Mouse (Mus musculus) duodenum, adult 2 months (tissue): ENCODE results near the gene Raly. TPM values are rescaled to one million over a fixed set of nuclear protein-coding genes. Genes with fewer than 3 reads are reported as not detected.

Experiments used
- polyA plus RNA-seq: library from polyadenylated mRNA; depleted of rRNA; stranded (reverse); fragments of >200 nt; gene quantifications from 2 replicates; pipeline ENCODE4 v1.2.3, GENCODE M21; 2012; ENCODE audit warnings: low replicate concordance; rRNA removed

Raly gene
- 161 and 261 TPM in 2 replicates for polyA plus RNA-seq

DNA sequence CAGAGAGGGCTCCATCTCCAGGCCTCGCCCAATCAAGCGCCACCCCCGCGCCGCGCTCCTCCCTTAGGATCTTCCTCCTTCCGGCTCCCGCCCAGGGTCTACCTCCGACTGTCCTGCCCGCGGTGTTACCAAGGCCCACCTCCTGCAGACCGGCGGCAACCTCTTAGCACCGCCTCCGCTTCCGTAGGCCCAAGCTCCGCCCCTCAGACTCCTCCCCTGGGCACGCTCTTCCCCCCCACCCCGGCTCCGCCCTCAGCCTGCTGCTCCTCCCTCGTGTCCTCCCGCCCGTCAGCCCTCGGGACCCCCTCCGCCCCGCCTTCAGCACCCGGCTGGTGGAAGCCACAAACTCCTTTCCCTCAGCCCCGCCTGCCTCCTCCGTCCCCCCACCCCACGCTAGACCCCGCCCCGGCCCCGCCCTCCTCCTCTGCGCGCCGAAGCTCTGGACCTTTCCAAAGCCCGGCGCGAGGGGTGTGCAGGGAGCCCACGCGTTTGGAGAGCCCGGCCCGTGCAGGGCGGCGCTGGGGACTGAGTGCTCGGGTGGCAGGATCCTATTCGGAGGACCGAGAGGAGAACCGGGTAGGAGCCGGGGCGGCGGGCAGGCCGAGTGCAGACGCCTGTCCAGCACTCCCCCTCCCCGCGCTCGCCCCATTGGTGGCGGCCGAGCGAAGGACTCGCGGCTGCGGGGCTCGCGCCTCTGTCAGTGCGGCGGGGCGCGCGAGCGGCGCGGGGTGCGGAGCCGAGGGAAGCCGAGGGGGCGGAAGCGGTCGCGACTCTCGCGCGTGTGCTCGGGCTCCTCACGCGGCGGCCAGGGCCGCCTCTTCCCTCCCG, at the start of gene Raly, which contains the start of gene a:
Raly (plus strand) TSS at position 441 of the 828 bp plus-strand sequence.
a (plus strand) TSS at position 747 of the 828 bp plus-strand sequence.

DNA sequence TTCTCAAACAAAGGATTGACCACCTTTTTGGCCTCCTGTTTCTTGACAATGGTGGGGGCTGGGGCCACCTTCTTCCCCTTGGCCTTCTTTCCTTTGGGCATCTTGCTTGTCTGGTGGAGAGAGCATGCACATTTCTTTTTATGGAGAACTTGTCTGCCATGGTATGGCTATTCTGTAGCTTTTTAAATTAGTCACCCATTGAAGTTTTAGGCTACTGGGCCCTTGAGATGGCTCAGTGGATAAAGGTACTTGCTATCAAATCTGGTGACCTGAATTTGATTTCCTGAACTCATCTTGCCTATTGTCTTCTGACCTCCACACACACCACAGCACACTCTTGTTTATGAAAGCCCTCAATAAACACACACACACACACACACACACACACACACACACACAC, 21.0 kb upstream of the Raly start, which contains the start of gene Gm14214:
Gm14214 (minus strand) TSS at position 101 of the 400 bp plus-strand sequence.

GRCm38 (mm10) chr2:154892201-154893044, 101.5 kb downstream of the Raly start, which contains the start of gene Eif2s2:
Eif2s2 (minus strand) TSS chr2:154892935.

Other genes with a start within 250 kb of the Raly start
- gene 1700003F12Rik, start 244.0 kb upstream of the Raly start, polyA plus RNA-seq: 0.21 and 1.0 TPM in 2 replicates
- 0.07 and 0.27 TPM in 2 replicates for gene Actl10, start 239.3 kb upstream of the Raly start, polyA plus RNA-seq
- 0.31 and 0.44 TPM in 2 replicates for gene Necab3, start 232.2 kb upstream of the Raly start, polyA plus RNA-seq
- 6.4 and 8.0 TPM in 2 replicates for gene E2f1, start 221.2 kb upstream of the Raly start, polyA plus RNA-seq
- gene Pxmp4, start 187.4 kb upstream of the Raly start, polyA plus RNA-seq: 32.7 and 43.8 TPM in 2 replicates
- gene Zfp341, start 177.8 kb upstream of the Raly start, polyA plus RNA-seq: 3.0 and 3.9 TPM in 2 replicates
- 0.33 and 0.58 TPM in 2 replicates for gene 4930519P11Rik, start 177.7 kb upstream of the Raly start, polyA plus RNA-seq
- 89.8 and 102 TPM in 2 replicates for gene Chmp4b, start 139.4 kb upstream of the Raly start, polyA plus RNA-seq
- gene Gm14214, start 21.1 kb upstream of the Raly start, polyA plus RNA-seq: not detected in 2 replicates
- gene a, start 306 bp downstream of the Raly start, polyA plus RNA-seq: 0.86 and 0.95 TPM in 2 replicates
- 0.59 and 1.9 TPM in 2 replicates for gene Eif2s2, start 101.8 kb downstream of the Raly start, polyA plus RNA-seq
- 0.02 TPM in 1 of 2 replicates, not detected in the other for gene Gm14226, start 227.2 kb downstream of the Raly start, polyA plus RNA-seq